Mouse (Mus musculus): ENCODE data around the gene Zc3h7b.

Gene Zc3h7b

GRCm38 (mm10) chr15:81845724-81846123 lies 100.9 kb downstream of the Zc3h7b start:
- no peak for DNase-seq (ENCODE audit: low spot score in 2 of 2)
